Mouse (Mus musculus): ENCODE data around the gene Sap30bp. TPM values are rescaled to one million over a fixed set of nuclear protein-coding genes. Genes with fewer than 3 reads are reported as not detected.
A peak's percentile ranks its signal among the peaks of the same experiment; 100 is the strongest.

The Sap30bp gene
- polyA plus RNA-seq, 1 experiment = 33.7 TPM

DNA sequence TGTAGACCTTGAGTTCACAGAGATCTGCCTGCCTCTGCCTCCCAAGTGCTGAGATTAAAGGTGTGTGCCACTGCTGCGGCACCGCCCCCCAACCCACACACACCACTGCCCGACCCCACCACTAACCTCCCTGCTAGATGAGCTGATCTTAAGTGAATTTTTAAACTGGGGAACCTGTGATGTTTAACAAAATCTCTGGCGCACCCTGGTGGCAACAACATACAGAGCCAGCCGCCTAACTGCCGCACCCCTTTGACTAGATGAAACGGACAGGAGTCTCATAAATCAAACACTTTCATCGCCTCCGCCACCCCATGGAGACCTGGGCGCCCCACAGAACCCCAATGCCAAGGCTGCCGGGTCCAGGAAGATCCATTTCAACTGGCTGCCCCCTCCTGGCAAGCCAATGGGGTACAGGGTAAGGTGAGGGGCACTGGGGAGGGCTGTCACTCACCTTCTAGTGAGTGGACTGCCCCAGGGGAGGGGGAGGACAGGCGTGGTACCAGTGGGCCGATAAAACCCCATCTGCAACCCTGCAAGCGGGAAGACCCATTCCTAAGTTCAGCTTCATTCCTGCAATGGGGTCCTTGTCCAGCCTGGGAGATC is 66.6 kb downstream of the Sap30bp start:
- DNase-seq (ENCODE audit: low spot score) = no peak

- DNase-seq (ENCODE audit: low spot score) = no peak
These were observed 67.5 kb downstream of the Sap30bp start for GRCm38 (mm10) chr11:116000607-116001006.

DNA sequence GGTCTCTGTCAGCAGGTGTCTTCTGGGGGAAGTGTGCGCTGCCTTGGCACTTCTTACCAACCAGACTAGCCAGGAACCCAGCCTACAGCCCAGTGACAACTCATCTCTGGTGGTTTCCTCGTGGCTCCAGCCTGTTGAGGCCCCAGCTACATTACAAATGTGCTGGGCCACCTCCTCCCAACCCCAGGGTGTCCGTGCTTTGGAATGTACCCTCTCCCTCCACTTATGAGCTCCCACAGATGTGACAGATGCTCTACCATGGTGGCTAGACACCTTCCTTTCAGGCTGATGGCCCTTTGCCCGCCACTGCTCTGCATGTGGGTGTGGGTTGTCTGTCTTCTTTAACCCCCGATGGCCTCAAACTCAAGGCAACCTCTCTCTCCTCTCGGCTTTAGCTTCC is 68.6 kb downstream of the Sap30bp start:
- no peak for DNase-seq (ENCODE audit: low spot score)

DNA sequence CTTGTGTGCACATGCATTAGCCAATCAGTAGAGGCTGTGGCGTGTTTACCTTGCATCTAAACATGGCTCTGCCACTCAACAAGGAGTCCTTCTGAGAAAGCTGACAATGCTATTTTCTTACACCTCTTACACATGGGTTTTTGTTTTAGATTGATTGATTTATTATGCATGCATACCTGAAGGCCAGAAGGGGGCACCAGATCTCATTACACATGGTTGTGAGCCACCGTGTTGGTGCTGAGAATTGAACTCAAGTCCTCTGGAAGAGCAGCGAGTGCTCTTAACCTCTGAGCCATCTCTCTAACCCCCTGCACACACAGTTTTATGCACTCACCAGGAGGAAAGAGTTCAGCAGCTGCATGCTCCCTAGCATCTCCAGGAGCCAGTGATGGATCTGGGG is 69.8 kb downstream of the Sap30bp start:
- no peak for DNase-seq (ENCODE audit: low spot score)

DNA sequence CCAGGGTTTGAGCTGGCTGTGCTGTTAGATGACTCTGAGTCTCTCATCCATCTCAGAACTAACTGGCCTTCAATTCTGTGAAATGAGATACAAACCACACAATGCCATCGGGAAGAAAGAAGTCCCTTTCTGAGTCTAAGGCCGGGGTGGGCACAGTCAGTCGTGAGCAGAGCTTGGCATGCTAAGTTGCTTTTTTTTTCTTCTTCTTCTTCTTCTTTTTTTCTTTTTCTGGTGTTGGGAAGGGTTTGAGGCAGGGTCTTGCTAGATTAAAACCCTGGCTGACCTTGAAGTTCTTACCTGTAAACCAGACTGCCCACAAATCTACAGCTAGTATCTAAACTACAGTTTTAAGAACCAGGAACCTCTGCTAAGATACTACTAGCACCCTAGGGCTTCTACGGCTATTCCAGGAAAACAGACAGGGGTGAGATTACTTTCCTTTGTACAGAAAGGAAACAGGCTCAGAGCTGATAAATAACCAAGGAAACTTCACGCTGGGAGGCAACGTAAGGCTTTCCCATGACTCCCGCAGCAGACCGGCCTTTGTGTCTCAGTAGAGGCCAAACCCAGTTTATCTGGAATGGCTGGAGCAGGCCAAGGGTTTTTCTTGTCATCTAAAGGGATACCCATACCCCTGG is 71.2 kb downstream of the Sap30bp start:
- no peak for DNase-seq (ENCODE audit: low spot score)

DNA sequence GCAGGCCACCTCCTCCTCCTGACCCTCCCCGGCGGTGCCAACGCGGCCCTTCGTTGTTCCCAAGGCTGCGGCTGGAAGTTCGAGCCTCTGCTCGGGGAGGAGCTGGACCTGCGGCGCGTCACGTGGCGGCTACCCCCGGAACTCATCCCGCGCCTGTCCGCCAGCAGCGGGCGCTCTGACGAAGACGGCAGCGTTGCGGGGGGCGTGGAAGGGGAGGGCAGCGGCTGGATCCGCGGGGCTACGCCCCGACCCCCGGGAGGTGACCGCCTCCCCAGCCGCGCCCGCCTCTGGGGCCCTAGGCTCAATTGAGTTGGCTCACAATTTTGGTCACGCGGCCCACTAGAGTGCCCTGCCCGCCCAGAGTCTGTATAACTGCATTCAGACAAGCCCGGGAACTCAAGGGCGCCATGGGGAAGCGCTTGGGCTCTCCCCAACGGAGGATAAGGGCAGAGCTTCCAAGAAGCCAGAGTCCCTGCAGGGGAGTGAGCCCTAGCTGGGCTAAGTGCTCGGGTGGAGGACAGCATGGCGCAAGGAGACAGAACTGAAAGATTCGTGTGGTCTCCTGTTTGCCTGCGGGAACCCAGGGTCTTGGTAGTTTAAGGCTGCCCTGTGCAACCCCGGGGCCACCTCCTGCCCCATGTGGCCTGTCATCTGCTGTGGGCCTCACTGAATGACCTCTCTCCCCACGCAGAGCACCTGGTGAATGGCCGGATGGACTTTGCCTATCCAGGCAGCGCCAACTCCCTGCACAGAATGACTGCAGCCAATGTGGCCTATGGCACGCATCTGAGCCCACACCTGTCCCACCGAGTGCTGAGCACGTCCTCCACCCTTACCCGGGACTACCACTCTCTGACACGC is 72.0 kb downstream of the Sap30bp start:
- no peak for DNase-seq (ENCODE audit: low spot score)

- no peak for DNase-seq (ENCODE audit: low spot score)
These were observed 72.8 kb downstream of the Sap30bp start for GRCm38 (mm10) chr11:116005701-116006419.

DNA sequence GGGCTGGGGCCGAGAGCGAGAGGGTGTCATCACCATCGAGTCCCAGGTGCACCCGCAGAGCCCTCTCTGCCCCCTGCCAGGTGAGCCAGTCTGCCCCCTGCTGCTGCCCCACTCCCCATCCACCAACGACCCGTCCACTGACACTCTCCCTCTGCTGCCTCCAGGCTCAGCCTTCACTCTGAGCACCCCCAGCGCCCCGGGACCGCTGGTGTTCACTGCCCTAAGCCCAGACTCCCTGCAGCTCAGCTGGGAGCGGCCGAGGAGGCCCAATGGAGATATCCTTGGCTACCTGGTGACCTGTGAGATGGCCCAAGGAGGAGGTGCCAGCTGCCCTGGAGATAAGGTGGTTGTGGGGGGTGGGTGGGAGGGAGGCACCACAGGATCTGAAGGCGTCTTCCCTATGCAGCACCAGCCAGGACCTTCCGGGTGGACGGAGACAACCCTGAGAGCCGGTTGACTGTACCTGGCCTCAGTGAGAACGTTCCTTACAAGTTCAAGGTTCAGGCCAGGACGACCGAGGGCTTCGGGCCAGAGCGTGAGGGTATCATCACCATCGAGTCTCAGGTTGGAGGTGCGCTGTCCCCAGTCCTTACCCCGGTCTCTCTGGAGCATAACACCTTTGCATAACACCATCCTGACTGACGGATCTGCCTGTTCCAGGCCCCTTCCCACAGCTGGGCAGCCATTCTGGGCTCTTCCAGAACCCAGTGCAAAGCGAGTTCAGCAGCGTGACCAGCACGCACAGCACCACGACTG is 74.2 kb downstream of the Sap30bp start:
- DNase-seq (ENCODE audit: low spot score) = no peak

DNA sequence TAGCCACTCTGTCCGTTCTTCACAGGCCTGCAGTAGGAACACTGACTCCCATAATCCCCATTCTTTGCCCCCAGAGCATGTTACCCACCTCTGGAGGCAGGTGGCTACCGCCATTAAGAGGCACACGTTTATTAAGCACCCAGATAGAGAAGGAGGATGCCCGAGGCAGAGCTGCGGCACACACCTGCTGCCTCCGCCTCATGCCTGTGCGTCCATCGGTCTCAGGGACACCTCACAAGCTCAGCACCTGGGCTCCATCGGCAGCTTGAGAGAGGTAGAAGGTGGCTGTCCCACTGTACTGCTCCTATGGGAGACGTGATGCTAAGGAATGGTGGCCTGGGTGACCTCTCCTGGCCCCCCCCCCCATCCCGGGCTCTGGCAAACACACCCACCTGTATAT is 75.3 kb downstream of the Sap30bp start:
- DNase-seq (ENCODE audit: low spot score) = no peak

- DNase-seq (ENCODE audit: low spot score) = no peak
These were observed 75.8 kb downstream of the Sap30bp start for GRCm38 (mm10) chr11:116008832-116009375.

DNA sequence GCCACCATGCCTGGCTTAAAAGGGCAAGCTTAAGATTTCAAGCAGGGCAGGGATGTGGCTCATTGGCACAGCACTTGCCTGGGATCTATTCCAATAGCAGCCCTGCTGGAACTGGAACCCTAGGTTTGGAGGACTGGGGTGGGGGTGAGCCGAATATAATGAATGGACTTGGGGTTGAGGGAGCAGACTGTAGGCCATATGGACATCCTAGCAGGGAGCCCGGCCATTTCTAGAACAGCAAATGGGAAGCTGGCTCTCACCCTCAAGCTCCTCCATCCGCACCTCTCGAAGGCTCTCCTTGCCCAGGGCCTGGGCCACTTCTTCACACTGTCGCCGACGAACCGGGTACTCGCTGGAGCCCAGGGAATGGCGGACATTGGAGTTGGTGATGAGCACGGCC is 76.6 kb downstream of the Sap30bp start:
- DNase-seq (ENCODE audit: low spot score) = no peak

DNA sequence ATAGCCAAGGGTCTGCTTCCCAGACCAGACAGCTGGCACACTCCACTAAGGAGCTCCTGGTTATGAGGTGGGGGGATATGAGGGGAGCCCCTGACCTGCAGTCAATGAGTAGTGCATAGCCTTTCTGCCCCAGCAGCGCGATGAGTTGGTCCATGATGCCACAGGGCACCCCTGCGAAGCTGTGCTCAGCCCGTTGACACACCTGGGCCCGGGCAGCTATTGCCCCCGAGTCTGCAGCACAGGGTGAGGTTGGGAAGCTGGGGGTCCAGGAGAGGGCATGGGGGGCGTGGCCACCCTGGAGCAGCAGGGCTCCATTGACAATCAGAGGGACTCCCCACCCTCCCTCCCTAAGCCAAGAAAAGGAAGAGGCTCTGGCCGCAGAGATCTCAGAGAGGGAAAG is 77.1 kb downstream of the Sap30bp start:
- no peak for DNase-seq (ENCODE audit: low spot score)

GRCm38 (mm10) chr11:116010948-116011347 is 77.9 kb downstream of the Sap30bp start:
- DNase-seq (ENCODE audit: low spot score) = no peak

DNA sequence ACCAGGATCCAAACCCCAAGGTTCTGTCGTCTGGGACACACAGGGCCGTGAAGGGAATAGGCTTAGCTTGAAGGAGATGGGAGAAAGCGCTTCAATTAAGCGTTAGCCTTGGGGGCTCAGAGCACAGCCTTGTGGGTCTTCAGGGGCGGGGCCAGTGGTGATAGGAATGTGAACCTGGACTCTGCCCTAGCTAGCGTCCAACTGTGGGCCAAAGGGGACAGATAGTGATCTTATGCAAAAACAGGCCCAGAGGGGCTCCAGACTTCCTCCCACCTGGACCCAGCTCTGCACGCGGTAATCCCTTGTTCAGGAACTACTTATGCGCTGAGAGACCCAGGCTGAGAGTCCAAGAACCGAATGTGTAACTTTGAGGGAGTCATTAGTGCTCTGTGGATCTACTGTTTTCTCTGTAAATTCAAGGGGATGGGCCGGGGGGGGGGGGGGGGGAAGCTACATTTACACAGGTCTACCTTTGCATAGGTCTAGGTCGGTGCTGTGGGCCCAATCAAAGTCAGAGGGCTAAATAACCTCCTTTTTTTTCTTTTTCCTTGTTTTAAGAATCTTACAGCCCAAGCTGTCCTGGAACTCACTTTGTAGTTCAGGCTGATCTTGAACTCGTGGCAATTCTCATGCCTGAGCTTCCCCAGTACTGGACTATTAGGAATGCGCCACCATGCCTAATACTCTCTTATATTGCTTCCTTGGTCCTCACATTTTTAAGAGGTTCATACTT is 78.6 kb downstream of the Sap30bp start:
- no peak for DNase-seq (ENCODE audit: low spot score)

DNA sequence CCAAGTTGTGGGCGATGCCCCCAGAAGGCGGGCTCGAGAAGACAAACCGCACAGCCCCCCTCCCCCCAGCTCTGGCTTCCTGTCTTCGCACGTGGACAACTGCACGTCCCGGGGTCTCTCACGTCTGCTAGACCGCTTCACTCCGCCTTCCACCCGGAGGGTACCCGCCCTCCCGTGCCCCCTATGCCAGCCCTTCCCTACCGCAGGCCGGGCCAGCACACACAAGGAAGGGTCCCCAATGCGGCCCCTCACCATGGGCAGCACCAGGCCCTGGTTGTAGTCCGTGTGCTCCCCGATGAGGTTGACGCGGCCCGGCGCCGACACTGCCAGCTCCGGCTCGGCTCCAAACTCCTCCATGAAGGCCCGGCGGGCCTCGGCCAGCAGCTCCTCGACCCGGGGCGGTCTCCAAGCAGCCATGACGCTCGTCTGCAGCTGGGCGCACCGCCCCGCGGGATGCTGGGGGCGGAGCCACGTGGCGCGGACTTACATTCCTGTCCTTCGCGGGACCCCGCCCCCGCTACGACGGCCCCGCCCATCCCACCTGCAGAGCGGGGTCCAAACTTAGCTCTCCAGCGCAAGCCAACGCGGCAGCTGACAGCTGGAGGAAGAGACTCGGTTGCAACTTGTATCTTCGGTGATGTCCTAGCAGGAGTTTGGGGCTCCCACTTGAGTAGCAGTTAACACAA is 79.3 kb downstream of the Sap30bp start, which contains the start of gene Galk1:
TSS of gene Galk1 (minus strand) at position 458 of the 686 bp plus-strand sequence.
- DNase-seq (ENCODE audit: low spot score) = peak; percentile 67

DNA sequence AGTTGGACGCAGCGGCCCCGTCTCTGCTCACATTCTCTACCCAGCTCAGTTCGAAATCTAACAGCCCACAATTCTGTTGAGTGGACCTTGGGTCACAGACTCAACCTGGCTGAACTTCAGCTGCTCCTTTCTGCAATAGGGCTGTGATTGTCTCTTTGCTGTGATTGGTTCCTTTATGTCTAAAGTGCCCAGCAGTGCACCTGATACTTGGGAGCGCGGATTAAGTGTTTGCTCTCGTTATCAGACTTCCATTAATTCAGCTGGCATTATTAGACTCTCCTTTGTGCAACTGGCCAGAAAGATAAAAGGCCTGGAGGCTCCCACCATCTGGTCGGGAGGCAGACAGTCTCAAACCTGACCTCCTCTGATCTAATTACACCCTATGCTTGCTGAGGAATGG is 81.7 kb downstream of the Sap30bp start:
- DNase-seq (ENCODE audit: low spot score) = no peak

Data from urinary bladder, adult 2 months (tissue).